Mouse (Mus musculus) midbrain, embryonic 15.5 days (tissue): ENCODE measurements around the gene Ppp2r1b. TPM values are rescaled to one million over a fixed set of nuclear protein-coding genes. Genes with fewer than 3 reads are reported as not detected.

ENCODE experiments used
- ATAC-seq: fragments of 200-750 bp; cut with Nextera tagmentation; replicated peaks from 2 replicates; pipeline ENCODE4 v1.8.0; 2017; ENCODE audit warnings: moderate TSS enrichment
- H3K27ac ChIP-seq: fragments of 300-500 bp; sonication (generic); 2 replicates; pipeline ENCODE4 v1.5.1; 2015; ENCODE audit warnings: mild to moderate bottlenecking, inconsistent platforms
- H3K27me3 ChIP-seq: fragments of 300-500 bp; sonication (generic); replicated peaks from 2 replicates; pipeline ENCODE4 v1.6.1; 2015; ENCODE audit warnings: inconsistent platforms
- H3K36me3 ChIP-seq: fragments of 300-500 bp; sonication (generic); replicated peaks from 2 replicates; pipeline ENCODE4 v1.6.1; 2015; ENCODE audit warnings: inconsistent platforms
- H3K4me1 ChIP-seq: fragments of 300-500 bp; sonication (generic); 2 replicates; pipeline ENCODE4 v1.6.1; 2015; ENCODE audit warnings: inconsistent platforms
- H3K4me2 ChIP-seq: fragments of 300-500 bp; sonication (generic); 2 replicates; pipeline ENCODE4 v1.6.1; 2015; ENCODE audit warnings: inconsistent platforms, mild to moderate bottlenecking, moderate library complexity
- H3K4me3 ChIP-seq: fragments of 300-500 bp; sonication (generic); 2 replicates; pipeline ENCODE4 v1.5.1; 2015; ENCODE audit warnings: mild to moderate bottlenecking, inconsistent platforms
- H3K9ac ChIP-seq: fragments of 300-500 bp; sonication (generic); 2 replicates; pipeline ENCODE4 v1.6.1; 2015; ENCODE audit warnings: mild to moderate bottlenecking, inconsistent platforms
- H3K9me3 ChIP-seq: fragments of 300-500 bp; sonication (generic); 2 replicates; pipeline ENCODE4 v1.6.1; 2016; ENCODE audit warnings: inconsistent platforms
- WGBS: fragments of 180-500 bp; shearing (Covaris S2); methylation state at CpG from one replicate; pipeline ENCODE4 v1.1.7; 2015; ENCODE audit warnings: mixed read lengths; 5-methylcytosine and 5-hydroxymethylcytosine counted together
- polyA plus RNA-seq: library from polyadenylated mRNA; unstranded; fragments of >200 nt; fragmentation: Nextera tagmentation; extraction: Ambion mirVana; gene quantifications from 2 replicates; pipeline ENCODE4 v1.2.1, GENCODE M21; 2015

The Ppp2r1b gene
- polyA plus RNA-seq, 1 experiment from 2014 or later = 41.6 TPM

DNA sequence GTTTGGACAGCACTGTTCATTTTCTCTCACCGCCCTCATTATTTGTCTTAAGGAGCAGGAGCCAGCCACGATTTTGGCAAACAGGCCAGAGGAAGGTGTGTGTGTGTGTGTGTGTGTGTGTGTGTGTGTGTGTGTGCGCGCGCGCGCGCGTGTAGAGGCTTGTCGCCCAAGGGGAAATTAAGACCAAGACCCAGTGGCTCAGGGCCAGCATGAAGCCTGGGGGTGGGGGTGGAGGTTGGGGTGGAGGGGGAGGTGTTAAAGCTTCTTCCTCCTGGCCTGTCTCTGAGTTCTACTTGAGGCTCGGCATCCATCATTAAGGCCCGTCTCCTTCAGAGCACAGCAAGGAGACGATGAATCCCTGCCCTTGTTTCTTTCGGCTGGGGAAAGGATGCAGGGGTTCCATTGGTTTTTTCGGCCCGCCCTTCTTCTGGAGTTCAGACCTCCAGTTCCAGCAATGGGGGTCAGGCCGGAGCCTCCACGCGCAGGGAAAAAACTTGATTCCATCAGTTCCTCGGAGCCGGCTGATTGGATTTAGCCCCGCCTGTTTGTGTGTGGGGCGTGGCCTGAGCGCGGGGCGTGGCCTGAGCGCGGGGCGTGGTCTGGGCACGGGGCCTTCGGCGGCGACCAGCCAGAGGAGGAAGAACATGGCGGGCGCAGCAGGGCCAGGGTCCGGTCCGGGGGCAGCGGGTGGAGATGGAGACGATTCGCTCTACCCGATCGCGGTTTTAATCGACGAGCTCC lies 11.4 kb downstream of the Ppp2r1b start:
- H3K27ac ChIP-seq = peak overlapping the region; percentile 66
- H3K4me1 ChIP-seq = peaks cover 15% of the 10 kb centered on the region
- H3K9ac ChIP-seq = peak overlapping the region; percentile 68
- peak; percentile 91 for ATAC-seq
- H3K36me3 ChIP-seq = peaks cover 10% of the 10 kb centered on the region; the same call in 1 of the 2 replicates
- H3K4me2 ChIP-seq = peak overlapping the region; percentile 82
- no peaks in the 10 kb centered on the region for H3K9me3 ChIP-seq
- peak overlapping the region; percentile 63 for H3K4me3 ChIP-seq
- WGBS = under 1% methylated on average over 45 of the region's 45 CpGs
- H3K27me3 ChIP-seq = no peaks in the 10 kb centered on the region

DNA sequence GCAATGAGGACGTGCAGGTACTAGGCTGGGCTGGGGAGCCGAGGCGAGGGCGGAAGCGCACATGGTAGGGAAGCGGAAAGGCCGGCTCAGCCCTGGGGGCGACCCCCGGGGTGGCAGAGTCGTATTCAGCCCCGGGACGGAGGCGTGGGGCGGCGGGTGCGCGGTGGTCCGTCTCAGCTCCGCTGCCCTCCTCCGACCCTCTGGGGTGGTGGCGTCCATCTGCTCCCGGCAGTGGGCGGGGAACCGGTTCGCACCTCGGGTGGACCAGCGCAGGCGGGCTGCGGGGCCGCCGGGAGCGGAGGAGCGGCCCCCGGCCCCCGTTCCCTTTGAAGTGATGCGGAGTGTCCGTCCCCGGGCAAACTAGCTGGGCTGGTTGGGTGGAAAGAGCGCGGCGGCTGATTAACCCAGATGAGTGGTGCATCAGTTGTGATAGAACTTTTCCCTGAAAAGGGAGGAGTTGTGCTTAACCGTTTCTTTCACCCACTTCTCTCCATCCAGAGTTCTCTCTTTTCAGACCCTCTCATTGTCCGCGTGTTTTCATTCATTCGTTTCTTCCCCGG lies 12.1 kb downstream of the Ppp2r1b start:
- H3K9me3 ChIP-seq = no peaks in the 10 kb centered on the region
- peak overlapping the region; percentile 68 for H3K9ac ChIP-seq
- under 1% methylated on average over 46 of the region's 46 CpGs for WGBS
- no peaks in the 10 kb centered on the region for H3K27me3 ChIP-seq
- ATAC-seq = peak; percentile 87
- H3K27ac ChIP-seq = peak overlapping the region; percentile 66
- H3K4me3 ChIP-seq = peak overlapping the region; percentile 63
- peak overlapping the region; percentile 82 for H3K4me2 ChIP-seq
- peaks cover 15% of the 10 kb centered on the region for H3K4me1 ChIP-seq
- H3K36me3 ChIP-seq = peaks cover 13% of the 10 kb centered on the region; the same call in 1 of the 2 replicates

DNA sequence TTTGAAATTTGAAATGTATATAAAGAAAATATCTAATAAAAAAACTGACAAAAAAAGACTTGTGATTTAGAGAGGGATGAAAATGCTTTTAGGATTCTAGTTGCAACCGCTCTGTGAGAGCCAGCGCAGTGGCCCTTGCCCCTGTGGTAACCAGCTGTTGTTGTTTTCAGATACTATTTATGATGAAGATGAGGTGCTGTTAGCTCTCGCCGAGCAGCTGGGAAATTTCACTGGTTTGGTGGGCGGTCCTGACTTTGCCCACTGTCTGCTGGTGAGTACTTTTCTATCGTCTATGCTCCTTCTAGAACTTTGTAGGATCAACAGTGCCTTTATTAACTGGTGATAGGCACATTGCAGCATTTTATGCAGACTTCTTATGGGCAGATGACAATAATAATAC lies 13.6 kb downstream of the Ppp2r1b start:
- 94% methylated on average over 6 of the region's 6 CpGs for WGBS
- Histone ChIP-seq H3K4me3 (no peak overlapping the region), H3K9me3 (no peaks in the 10 kb centered on the region), H3K27ac (no peak overlapping the region), H3K4me2 (no peak overlapping the region), H3K36me3 (peaks cover 20% of the 10 kb centered on the region; the same call in 1 of the 2 replicates), H3K9ac (no peak overlapping the region), H3K4me1 (peaks cover 15% of the 10 kb centered on the region), H3K27me3 (no peaks in the 10 kb centered on the region)
- no peak for ATAC-seq

GRCm38 (mm10) chr9:50861119-50861839 lies 16.2 kb downstream of the Ppp2r1b start:
- peaks cover 9% of the 10 kb centered on the region for H3K4me1 ChIP-seq
- H3K4me3 ChIP-seq = no peak overlapping the region
- no peak overlapping the region for H3K9ac ChIP-seq
- peaks cover 21% of the 10 kb centered on the region; the same call in 1 of the 2 replicates for H3K36me3 ChIP-seq
- H3K4me2 ChIP-seq = no peak overlapping the region
- 91% methylated on average over 18 of the region's 18 CpGs for WGBS
- no peak for ATAC-seq
- no peak overlapping the region for H3K27ac ChIP-seq
- no peaks in the 10 kb centered on the region for H3K9me3 ChIP-seq
- no peaks in the 10 kb centered on the region for H3K27me3 ChIP-seq

- H3K27ac ChIP-seq = no peak overlapping the region
- H3K4me2 ChIP-seq = no peak overlapping the region
- no peaks in the 10 kb centered on the region for H3K9me3 ChIP-seq
- ATAC-seq = no peak
- no peak overlapping the region for H3K9ac ChIP-seq
- no peaks in the 10 kb centered on the region for H3K4me1 ChIP-seq
- no peak overlapping the region for H3K4me3 ChIP-seq
- no peaks in the 10 kb centered on the region for H3K27me3 ChIP-seq
- peaks cover 37% of the 10 kb centered on the region; the same call in 1 of the 2 replicates for H3K36me3 ChIP-seq
- WGBS = 95% methylated on average over 4 of the region's 4 CpGs
Measured at GRCm38 (mm10) chr9:50863824-50864223, 18.7 kb downstream of the Ppp2r1b start.

- H3K36me3 ChIP-seq = peaks cover 34% of the 10 kb centered on the region; the same call in 1 of the 2 replicates
- no peak overlapping the region for H3K9ac ChIP-seq
- no peak overlapping the region for H3K4me2 ChIP-seq
Measured at GRCm38 (mm10) chr9:50864877-50865276, 19.8 kb downstream of the Ppp2r1b start.

GRCm38 (mm10) chr9:50865803-50866202 lies 20.7 kb downstream of the Ppp2r1b start:
- Histone ChIP-seq H3K27me3 (no peaks in the 10 kb centered on the region), H3K4me2 (no peak overlapping the region), H3K27ac (no peak overlapping the region), H3K4me1 (no peaks in the 10 kb centered on the region), H3K36me3 (peaks cover 34% of the 10 kb centered on the region; the same call in 1 of the 2 replicates), H3K9me3 (no peaks in the 10 kb centered on the region), H3K4me3 (no peak overlapping the region), H3K9ac (no peak overlapping the region)
- WGBS = 89% methylated on average over 8 of the region's 8 CpGs
- no peak for ATAC-seq

More at GRCm38 (mm10) chr9:50864877-50865276, 19.8 kb downstream of the Ppp2r1b start:
- no peaks in the 10 kb centered on the region for H3K4me1 ChIP-seq
- no peak overlapping the region for H3K27ac ChIP-seq
- H3K27me3 ChIP-seq = no peaks in the 10 kb centered on the region
- ATAC-seq = no peak
- WGBS = 89% methylated on average over 5 of the region's 5 CpGs
- H3K9me3 ChIP-seq = no peaks in the 10 kb centered on the region
- no peak overlapping the region for H3K4me3 ChIP-seq

- Histone ChIP-seq H3K4me3 (no peak overlapping the region), H3K36me3 (0 out of 2 replicates have a peak, but pooled peaks cover 32% of the 10 kb centered on the region), H3K9me3 (no peaks in the 10 kb centered on the region), H3K9ac (no peak overlapping the region), H3K27me3 (no peaks in the 10 kb centered on the region), H3K27ac (no peak overlapping the region), H3K4me2 (no peak overlapping the region), H3K4me1 (no peaks in the 10 kb centered on the region)
- ATAC-seq = no peak
- WGBS = 96% methylated on average over 6 of the region's 6 CpGs
Measured at GRCm38 (mm10) chr9:50867015-50867414, 21.9 kb downstream of the Ppp2r1b start.

GRCm38 (mm10) chr9:50868182-50868581 lies 23.1 kb downstream of the Ppp2r1b start:
- Histone ChIP-seq H3K9me3 (no peaks in the 10 kb centered on the region), H3K4me3 (no peak overlapping the region), H3K9ac (no peak overlapping the region), H3K4me1 (no peaks in the 10 kb centered on the region), H3K4me2 (no peak overlapping the region), H3K27ac (no peak overlapping the region), H3K36me3 (peaks cover 26% of the 10 kb centered on the region; the same call in 1 of the 2 replicates), H3K27me3 (no peaks in the 10 kb centered on the region)
- WGBS = 79% methylated on average over 2 of the region's 2 CpGs
- ATAC-seq = no peak

- H3K4me2 ChIP-seq = no peak overlapping the region
- no peak for ATAC-seq
- no peak overlapping the region for H3K4me3 ChIP-seq
- H3K9ac ChIP-seq = no peak overlapping the region
- no peak overlapping the region for H3K27ac ChIP-seq
- H3K9me3 ChIP-seq = no peaks in the 10 kb centered on the region
- H3K36me3 ChIP-seq = peaks cover 9% of the 10 kb centered on the region; the same call in 1 of the 2 replicates
- no peaks in the 10 kb centered on the region for H3K4me1 ChIP-seq
- 93% methylated on average over 9 of the region's 9 CpGs for WGBS
- H3K27me3 ChIP-seq = no peaks in the 10 kb centered on the region
Measured at GRCm38 (mm10) chr9:50873210-50873609, 28.1 kb downstream of the Ppp2r1b start.

DNA sequence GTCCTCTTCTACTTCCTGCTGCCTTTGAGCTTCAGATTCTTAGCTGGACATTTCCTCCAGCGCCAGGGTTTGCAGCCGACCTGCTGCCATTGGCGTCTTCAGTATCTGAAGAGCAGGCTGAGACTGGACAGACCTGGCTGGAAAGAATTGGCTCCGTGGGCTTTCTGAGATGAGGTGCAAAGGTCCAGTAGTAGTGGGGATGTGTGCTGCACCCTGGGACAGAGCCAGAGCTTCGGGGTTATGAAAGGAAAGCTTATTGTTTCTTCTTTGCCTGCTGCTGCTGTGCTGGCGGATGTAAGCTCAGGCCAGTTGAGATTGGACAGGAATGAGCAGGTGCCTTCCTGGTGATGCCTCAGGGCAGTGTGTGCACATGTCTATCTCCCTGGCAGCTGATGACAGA lies 28.9 kb downstream of the Ppp2r1b start:
- Histone ChIP-seq H3K4me2 (no peak overlapping the region), H3K4me1 (no peaks in the 10 kb centered on the region), H3K36me3 (peaks cover 17% of the 10 kb centered on the region; the same call in 1 of the 2 replicates), H3K4me3 (no peak overlapping the region), H3K9ac (no peak overlapping the region), H3K27me3 (no peaks in the 10 kb centered on the region), H3K9me3 (no peaks in the 10 kb centered on the region), H3K27ac (no peak overlapping the region)
- WGBS = 89% methylated on average over 6 of the region's 6 CpGs
- ATAC-seq = no peak

- Histone ChIP-seq H3K4me3 (no peak overlapping the region), H3K27ac (no peak overlapping the region), H3K9ac (no peak overlapping the region), H3K9me3 (no peaks in the 10 kb centered on the region), H3K36me3 (peaks cover 27% of the 10 kb centered on the region), H3K4me1 (no peaks in the 10 kb centered on the region), H3K4me2 (no peak overlapping the region), H3K27me3 (no peaks in the 10 kb centered on the region)
- no peak for ATAC-seq
- over 99% methylated on average over 4 of the region's 4 CpGs for WGBS
Measured at GRCm38 (mm10) chr9:50875470-50875869, 30.4 kb downstream of the Ppp2r1b start.
